Mouse (Mus musculus): ENCODE measurements around the gene Egfl7. TPM values are rescaled to one million over a fixed set of nuclear protein-coding genes. Genes with fewer than 3 reads are reported as not detected.

The Egfl7 gene
- 63.9 and 64.6 TPM in 2 replicates for total RNA-seq (2014; rRNA removed)
- 52.8 and 67.3 TPM in 2 replicates for polyA plus RNA-seq (2015; fragmentation: Nextera tagmentation; extraction: Ambion mirVana)

DNA sequence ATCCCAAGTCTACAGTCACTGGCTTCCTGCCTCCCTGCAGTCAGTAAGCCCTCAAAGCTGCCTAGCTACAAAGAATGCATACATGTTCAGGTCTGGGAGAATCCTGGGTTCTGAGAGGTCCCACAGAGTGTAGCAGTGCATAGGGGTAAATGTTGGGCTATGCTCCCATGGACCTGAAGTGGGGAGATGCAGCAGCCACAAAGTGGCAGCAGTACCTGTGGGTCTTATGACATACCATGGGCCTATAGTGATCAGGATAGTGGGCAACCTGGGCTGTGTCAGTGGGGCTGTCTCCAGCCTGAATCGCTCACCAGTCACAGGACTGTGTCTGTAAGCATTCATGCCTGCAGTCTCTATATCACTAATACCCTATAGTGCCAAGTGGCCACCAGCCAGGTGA is at the start of gene Egfl7:
Gene Egfl7 (plus strand): TSS at position 301 of the 400 bp plus-strand sequence.
- Histone ChIP-seq H3K27ac (ENCODE audit: low read depth, low read length) (no peak within 1 kb of the TSS), H3K27me3 (ENCODE audit: insufficient read depth, low read length) (no peaks in the 10 kb centered on the region), H3K4me1 (ENCODE audit: insufficient read depth) (no peaks in the 10 kb centered on the region), H3K36me3 (ENCODE audit: insufficient read depth) (no peaks in the 10 kb centered on the region), H3K4me3 (ENCODE audit: low read depth, low read length) (no peak within 1 kb of the TSS), H3K4me2 (ENCODE audit: low read depth) (no peak within 1 kb of the TSS), H3K9ac (no peak within 1 kb of the TSS), H3K9me3 (ENCODE audit: low read length) (no peaks in the 10 kb centered on the region)
- DNase-seq (no peak), ATAC-seq (no peak)
- WGBS, result 83% methylated on average over 1 of the region's 1 CpGs
- TF ChIP-seq CTCF (IDR thresholded peaks at IDR 0.05; ENCODE audit: low read depth), result no peak

DNA sequence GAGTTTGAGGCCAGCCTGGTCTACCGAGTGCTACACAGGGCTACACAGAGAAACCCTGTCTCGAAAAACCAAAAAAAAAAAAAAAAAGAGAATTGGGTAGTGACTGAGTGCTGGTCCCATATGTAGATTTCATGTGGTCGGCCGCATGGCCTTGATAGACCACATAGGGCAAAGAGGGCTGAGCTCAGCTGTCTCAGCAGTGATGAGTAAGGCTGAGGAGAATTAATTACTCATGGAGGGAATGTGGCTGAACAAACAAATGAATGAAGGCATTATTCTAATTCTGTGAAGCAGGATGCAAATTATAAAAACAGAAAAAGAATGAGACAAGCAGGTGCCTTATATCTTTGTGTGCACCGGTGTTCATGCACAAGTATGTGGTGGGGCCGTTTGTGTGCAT is 48.0 kb upstream of the Egfl7 start:
- no peaks in the 10 kb centered on the region for H3K4me1 ChIP-seq (ENCODE audit: insufficient read depth)
- no peak for ATAC-seq
- no peaks in the 10 kb centered on the region for H3K36me3 ChIP-seq (ENCODE audit: insufficient read depth)
- WGBS, result 48% methylated on average over 6 of the region's 6 CpGs
- H3K9ac ChIP-seq, result no peak overlapping the region
- no peak for DNase-seq
- H3K9me3 ChIP-seq (ENCODE audit: low read length), result no peaks in the 10 kb centered on the region
- H3K4me2 ChIP-seq (ENCODE audit: low read depth), result no peak overlapping the region
- H3K27ac ChIP-seq (ENCODE audit: low read depth, low read length), result no peak overlapping the region
- H3K27me3 ChIP-seq (ENCODE audit: insufficient read depth, low read length), result no peaks in the 10 kb centered on the region
- TF ChIP-seq CTCF (IDR thresholded peaks at IDR 0.05; ENCODE audit: low read depth), result no peak
- H3K4me3 ChIP-seq (ENCODE audit: low read depth, low read length), result no peak overlapping the region

DNA sequence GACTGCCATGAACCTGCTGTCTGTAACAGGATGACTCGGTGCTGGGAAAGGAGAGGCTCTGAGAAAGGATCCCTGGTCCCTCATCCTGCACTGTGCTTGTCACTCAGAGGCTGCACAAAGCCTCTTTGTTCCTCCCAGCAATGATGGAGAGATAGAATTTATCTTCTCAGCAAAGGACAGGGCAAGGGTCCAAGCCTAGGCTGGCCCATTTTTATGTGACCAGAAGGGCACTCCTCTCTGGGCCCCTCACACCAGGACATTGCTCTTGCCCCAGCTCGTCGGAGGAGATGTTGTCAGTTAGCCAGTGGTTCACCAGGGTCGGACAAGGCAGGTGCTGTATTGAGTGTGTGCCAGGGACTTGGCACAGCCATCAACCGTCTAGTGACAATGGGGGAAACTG is 46.6 kb upstream of the Egfl7 start:
- DNase-seq (no peak), ATAC-seq (peak; percentile 55; the same call in 1 of the 2 replicates)
- Histone ChIP-seq H3K4me1 (ENCODE audit: insufficient read depth) (no peaks in the 10 kb centered on the region), H3K4me3 (ENCODE audit: low read depth, low read length) (no peak overlapping the region), H3K4me2 (ENCODE audit: low read depth) (no peak overlapping the region), H3K9ac (no peak overlapping the region), H3K27me3 (ENCODE audit: insufficient read depth, low read length) (no peaks in the 10 kb centered on the region), H3K27ac (ENCODE audit: low read depth, low read length) (0 out of 2 replicates have a peak overlapping the region, but pooled peaks have one; percentile 40), H3K9me3 (ENCODE audit: low read length) (no peaks in the 10 kb centered on the region), H3K36me3 (ENCODE audit: insufficient read depth) (no peaks in the 10 kb centered on the region)
- TF ChIP-seq CTCF (IDR thresholded peaks at IDR 0.05; ENCODE audit: low read depth), result no peak
- 9% methylated on average over 5 of the region's 5 CpGs for whole genome bisulfite sequencing

DNA sequence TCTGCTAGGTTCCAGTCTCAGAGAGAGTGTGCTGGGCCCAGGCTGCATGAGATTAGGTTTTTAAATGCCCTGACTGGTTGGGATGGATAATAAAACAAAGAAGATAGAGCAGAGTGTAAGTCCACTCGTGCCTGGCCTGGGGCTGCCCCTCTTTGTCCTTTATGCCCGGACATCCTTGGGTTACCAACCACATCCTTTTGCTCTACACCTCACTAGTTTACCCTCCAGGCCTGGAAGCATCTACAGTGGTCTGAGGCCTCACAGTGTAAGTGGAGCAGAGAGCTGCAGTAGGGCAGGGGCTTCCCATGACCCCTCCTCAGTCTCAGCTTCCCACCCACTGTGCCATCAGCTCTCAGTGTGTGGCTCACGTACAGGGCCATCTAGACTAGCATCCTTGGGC is 45.7 kb upstream of the Egfl7 start:
- Histone ChIP-seq H3K9ac (no peak overlapping the region), H3K4me1 (ENCODE audit: insufficient read depth) (no peaks in the 10 kb centered on the region), H3K27me3 (ENCODE audit: insufficient read depth, low read length) (no peaks in the 10 kb centered on the region), H3K9me3 (ENCODE audit: low read length) (no peaks in the 10 kb centered on the region), H3K4me2 (ENCODE audit: low read depth) (no peak overlapping the region), H3K27ac (ENCODE audit: low read depth, low read length) (0 out of 2 replicates have a peak overlapping the region, but pooled peaks have one; percentile 15), H3K4me3 (ENCODE audit: low read depth, low read length) (no peak overlapping the region), H3K36me3 (ENCODE audit: insufficient read depth) (no peaks in the 10 kb centered on the region)
- 64% methylated on average over 3 of the region's 3 CpGs for WGBS
- no peak for TF ChIP-seq CTCF (IDR thresholded peaks at IDR 0.05; ENCODE audit: low read depth)
- ATAC-seq, result no peak
- no peak for DNase-seq

DNA sequence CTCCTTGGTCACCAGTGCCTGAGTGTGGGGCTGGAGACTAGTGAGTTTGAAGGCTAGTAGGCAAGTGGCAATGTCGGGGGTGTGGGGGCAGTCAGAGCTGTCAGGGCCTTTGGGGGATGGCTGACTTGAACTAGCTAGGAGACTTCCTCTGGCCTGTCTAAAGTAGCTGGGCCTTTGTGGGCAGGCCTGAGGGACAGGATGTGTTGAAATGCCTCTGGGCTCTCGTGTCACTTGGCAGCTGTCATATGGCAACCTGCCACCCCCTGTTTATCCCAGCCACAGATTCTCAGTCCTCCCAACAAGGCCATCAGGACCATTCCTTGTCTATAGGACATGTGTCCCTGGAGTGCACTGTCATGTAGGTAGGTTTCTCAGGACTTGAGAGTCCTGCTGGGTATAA is 45.2 kb upstream of the Egfl7 start:
- DNase-seq (no peak), ATAC-seq (no peak)
- Histone ChIP-seq H3K4me3 (ENCODE audit: low read depth, low read length) (no peak overlapping the region), H3K4me2 (ENCODE audit: low read depth) (no peak overlapping the region), H3K27ac (ENCODE audit: low read depth, low read length) (no peak overlapping the region), H3K9ac (no peak overlapping the region), H3K36me3 (ENCODE audit: insufficient read depth) (no peaks in the 10 kb centered on the region), H3K27me3 (ENCODE audit: insufficient read depth, low read length) (no peaks in the 10 kb centered on the region), H3K9me3 (ENCODE audit: low read length) (no peaks in the 10 kb centered on the region), H3K4me1 (ENCODE audit: insufficient read depth) (no peaks in the 10 kb centered on the region)
- WGBS, result 63% methylated on average over 2 of the region's 2 CpGs
- TF ChIP-seq CTCF (IDR thresholded peaks at IDR 0.05; ENCODE audit: low read depth), result no peak

DNA sequence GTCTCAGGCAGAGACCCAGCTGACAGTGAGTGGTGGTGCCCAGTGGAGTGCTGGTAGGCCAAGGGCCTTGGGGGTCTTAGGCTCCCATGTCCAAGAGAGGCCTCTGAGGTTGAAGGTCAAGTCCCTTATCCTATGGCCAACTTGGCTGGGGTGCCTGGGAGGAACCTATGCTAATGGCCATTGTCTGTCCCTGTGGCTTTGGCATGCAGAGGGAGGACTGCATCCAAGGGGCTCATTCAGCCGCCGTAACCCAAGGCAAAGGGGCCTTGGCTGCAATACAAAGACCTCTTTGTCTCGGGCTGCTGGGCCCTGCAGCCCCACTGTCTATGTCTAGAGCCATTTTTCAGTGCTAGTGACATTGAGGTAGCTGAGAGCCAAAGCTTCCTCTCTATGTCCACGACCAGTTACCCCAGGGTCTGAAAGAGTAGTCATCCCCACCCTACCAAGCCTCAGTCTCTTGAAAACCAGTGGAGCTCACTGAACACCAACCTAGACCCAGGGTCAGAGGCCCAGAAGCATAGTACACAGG is 44.2 kb upstream of the Egfl7 start:
- no peaks in the 10 kb centered on the region for H3K36me3 ChIP-seq (ENCODE audit: insufficient read depth)
- H3K9ac ChIP-seq, result no peak overlapping the region
- no peaks in the 10 kb centered on the region for H3K9me3 ChIP-seq (ENCODE audit: low read length)
- no peaks in the 10 kb centered on the region for H3K27me3 ChIP-seq (ENCODE audit: insufficient read depth, low read length)
- no peaks in the 10 kb centered on the region for H3K4me1 ChIP-seq (ENCODE audit: insufficient read depth)
- ATAC-seq (peak; percentile 79), DNase-seq (peak; percentile 63)
- 20% methylated on average over 4 of the region's 4 CpGs for WGBS
- H3K27ac ChIP-seq (ENCODE audit: low read depth, low read length), result peak overlapping the region; percentile 40; the same call in 1 of the 2 replicates
- no peak for TF ChIP-seq CTCF (IDR thresholded peaks at IDR 0.05; ENCODE audit: low read depth)
- H3K4me2 ChIP-seq (ENCODE audit: low read depth), result no peak overlapping the region
- no peak overlapping the region for H3K4me3 ChIP-seq (ENCODE audit: low read depth, low read length)

DNA sequence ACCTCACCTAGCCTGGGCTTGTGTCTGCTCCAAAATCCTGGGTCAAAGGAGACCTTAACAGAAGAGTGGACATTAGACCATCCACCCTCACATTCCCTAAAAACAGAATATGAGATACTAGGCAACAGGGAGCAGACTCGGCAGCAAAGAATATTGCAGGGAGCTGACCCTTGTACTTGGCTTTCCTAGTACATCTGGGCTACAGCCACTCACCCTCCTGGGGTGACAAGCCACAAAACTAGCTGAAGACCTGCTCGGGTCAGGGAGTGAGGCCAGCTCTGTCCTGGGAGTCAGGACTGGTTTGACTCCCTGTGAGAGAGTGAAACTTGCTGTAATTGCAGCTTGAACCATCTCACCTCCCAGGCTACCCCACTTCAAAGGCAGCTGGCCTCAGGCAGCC is 40.3 kb upstream of the Egfl7 start:
- Histone ChIP-seq H3K36me3 (ENCODE audit: insufficient read depth) (no peaks in the 10 kb centered on the region), H3K4me1 (ENCODE audit: insufficient read depth) (no peaks in the 10 kb centered on the region), H3K27me3 (ENCODE audit: insufficient read depth, low read length) (no peaks in the 10 kb centered on the region), H3K9ac (no peak overlapping the region), H3K4me3 (ENCODE audit: low read depth, low read length) (no peak overlapping the region), H3K4me2 (ENCODE audit: low read depth) (no peak overlapping the region), H3K9me3 (ENCODE audit: low read length) (no peaks in the 10 kb centered on the region), H3K27ac (ENCODE audit: low read depth, low read length) (no peak overlapping the region)
- no peak for TF ChIP-seq CTCF (IDR thresholded peaks at IDR 0.05; ENCODE audit: low read depth)
- DNase-seq (no peak), ATAC-seq (no peak)
- 76% methylated on average over 2 of the region's 2 CpGs for WGBS
